Mouse (Mus musculus) kidney, adult 2 months (tissue): ENCODE results near the gene AI661453.

ENCODE experiments used
- CTCF ChIP-seq: fragments of 200-500 bp; conservative IDR thresholded peaks from 2 replicates; pipeline ENCODE4 v1.5.1; 2011; ENCODE audit warnings: low read depth, mild to moderate bottlenecking, control low read depth, low read length, moderate library complexity, mixed read lengths; ENCODE audit not compliant: insufficient read depth, insufficient read length
- POLR2A ChIP-seq: fragments of 200-500 bp; IDR thresholded peaks from one replicate; pipeline ENCODE4 v1.6.1; 2011; ENCODE audit warnings: low read depth, low read length, control low read depth

- TF ChIP-seq POLR2A (no peak), CTCF (peak; percentile 25; the same call in 1 of the 2 replicates)
Observed at GRCm38 (mm10) chr17:47427316-47427715, 9.1 kb upstream of the AI661453 start.
